Mouse (Mus musculus): ENCODE data around the gene Gm42878. TPM values are rescaled to one million over a fixed set of nuclear protein-coding genes. Genes with fewer than 3 reads are reported as not detected.

Gene Gm42878
- polyA plus RNA-seq, 1 experiment from 2014 or later = not detected

DNA sequence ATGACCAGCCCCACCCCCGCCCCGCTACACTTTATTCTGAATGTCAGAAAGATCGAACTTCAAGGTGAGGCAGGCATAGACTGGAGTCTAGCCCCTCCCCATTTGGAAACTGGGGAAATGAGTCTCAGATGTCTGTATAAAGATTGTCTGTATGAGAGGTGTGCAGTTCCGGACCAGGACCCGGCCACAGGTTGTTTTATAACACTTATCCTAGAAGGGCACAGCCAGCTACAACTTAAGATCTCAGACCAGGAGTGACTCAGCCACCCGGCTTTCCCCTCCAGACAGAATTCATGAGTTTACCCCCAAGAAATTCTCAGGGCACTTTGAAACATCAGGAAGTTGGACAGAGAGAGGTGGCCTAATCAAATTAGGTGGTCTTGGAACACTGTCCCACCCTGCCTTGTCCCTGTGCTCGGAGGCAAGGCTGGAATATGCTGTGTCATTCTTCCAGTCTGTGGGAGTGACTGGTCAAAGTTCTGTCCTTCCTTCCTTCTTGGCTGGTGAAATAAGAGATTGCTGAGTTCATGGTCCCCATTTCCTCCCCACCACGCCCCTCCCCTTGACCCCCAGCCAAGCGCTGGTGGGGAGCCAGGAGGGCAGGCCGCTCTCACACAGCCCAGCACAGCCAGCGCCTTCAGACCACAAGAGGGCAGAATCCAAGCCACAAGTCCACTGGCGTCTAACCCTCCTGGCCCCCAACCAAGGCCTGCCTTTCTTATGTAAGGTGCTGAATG, 38.7 kb upstream of the Gm42878 start:
- Histone ChIP-seq H3K4me3 (no peak overlapping the region), H3K27ac (replicated peaks) (no peak overlapping the region), H3K9me3 (no peaks in the 10 kb centered on the region), H3K27me3 (no peaks in the 10 kb centered on the region), H3K36me3 (peaks cover 19% of the 10 kb centered on the region), H3K4me1 (replicated peaks) (peaks cover 6% of the 10 kb centered on the region; the same call in 1 of the 2 replicates), H3K9ac (no peak overlapping the region), H3K4me2 (no peak overlapping the region)
- 62% methylated on average over 12 of the region's 12 CpGs for WGBS
- peak; percentile 59 for ATAC-seq (ENCODE audit: low read depth)

DNA sequence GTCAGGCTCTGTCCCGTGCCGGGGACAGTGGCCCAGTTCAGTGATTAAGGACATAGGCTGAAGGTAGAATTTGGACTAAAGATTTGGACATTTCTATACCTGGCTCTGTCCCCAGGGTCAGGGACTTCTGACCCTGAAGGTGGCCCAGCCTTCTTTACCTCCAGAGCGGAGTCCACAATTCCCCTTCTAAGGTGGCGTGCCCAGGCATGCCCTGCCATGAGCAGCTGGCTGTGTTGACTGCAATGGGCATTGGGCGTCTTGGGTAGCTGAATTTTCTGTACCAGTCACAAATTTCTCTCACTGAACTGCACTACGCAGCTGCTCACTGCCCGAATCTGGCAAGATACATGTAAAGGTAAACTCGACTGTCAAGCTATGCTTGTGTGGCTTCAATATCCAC, 36.7 kb upstream of the Gm42878 start:
- no peaks in the 10 kb centered on the region for H3K27me3 ChIP-seq
- WGBS = 92% methylated on average over 8 of the region's 8 CpGs
- peaks cover 6% of the 10 kb centered on the region; the same call in 1 of the 2 replicates for H3K4me1 ChIP-seq (replicated peaks)
- no peaks in the 10 kb centered on the region for H3K9me3 ChIP-seq
- no peak overlapping the region for H3K27ac ChIP-seq (replicated peaks)
- H3K9ac ChIP-seq = no peak overlapping the region
- no peak overlapping the region for H3K4me3 ChIP-seq
- no peak for ATAC-seq (ENCODE audit: low read depth)
- H3K36me3 ChIP-seq = peaks cover 34% of the 10 kb centered on the region
- no peak overlapping the region for H3K4me2 ChIP-seq

DNA sequence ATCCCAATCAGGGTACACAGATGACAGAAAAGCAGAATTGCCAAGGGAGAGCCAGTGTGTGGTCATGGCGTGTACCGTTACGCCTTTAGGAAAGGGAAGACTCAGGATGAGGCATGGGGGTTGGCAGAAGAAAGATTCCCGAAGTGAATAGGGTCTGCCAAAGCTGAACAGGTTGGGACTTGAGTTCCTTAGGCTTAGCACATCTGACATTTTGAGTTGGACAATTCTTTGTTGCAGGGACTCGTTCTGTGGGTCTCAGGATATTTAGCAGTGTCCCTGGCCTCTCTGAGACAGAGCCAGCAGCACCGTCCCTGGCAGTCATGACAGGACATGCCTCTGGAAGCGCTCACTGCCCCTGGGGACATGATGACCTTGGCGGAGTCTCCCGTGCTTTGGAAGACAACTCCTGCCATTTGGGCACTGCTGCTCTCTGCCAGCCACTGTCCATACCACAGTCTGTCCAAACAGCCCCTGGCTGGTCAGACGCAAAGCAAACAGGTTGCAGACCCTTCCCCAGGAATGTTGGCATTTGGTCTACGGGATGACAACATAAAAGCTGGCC, 31.7 kb upstream of the Gm42878 start:
- no peak overlapping the region for H3K4me3 ChIP-seq
- H3K27ac ChIP-seq (replicated peaks) = no peak overlapping the region
- no peak overlapping the region for H3K9ac ChIP-seq
- WGBS = 89% methylated on average over 11 of the region's 11 CpGs
- no peak overlapping the region for H3K4me2 ChIP-seq
- no peaks in the 10 kb centered on the region for H3K9me3 ChIP-seq
- H3K36me3 ChIP-seq = peaks cover 66% of the 10 kb centered on the region
- no peaks in the 10 kb centered on the region for H3K27me3 ChIP-seq
- ATAC-seq (ENCODE audit: low read depth) = no peak
- H3K4me1 ChIP-seq (replicated peaks) = no peaks in the 10 kb centered on the region

DNA sequence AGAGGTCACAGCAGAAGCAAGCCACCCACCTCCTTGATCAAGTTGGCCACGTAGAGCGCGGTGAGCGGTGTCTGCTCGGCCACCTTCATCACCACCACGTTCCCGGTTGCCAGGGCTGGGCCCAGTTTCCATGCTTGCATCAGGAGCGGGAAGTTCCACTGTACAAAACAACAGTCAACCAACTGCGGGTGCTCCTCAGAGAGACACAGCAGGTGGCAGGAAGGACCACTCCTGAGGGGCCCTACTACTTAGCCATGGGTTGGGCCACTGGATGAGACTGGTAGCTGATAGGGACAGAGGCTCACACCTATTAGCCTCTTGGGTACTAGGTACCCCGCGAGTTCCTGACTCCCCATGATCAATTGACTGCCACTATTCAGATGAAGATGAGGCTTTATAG, 30.6 kb upstream of the Gm42878 start:
- H3K9ac ChIP-seq = no peak overlapping the region
- no peak for ATAC-seq (ENCODE audit: low read depth)
- 94% methylated on average over 11 of the region's 11 CpGs for WGBS

GRCm38 (mm10) chr5:121574145-121574544, 28.9 kb upstream of the Gm42878 start:
- no peaks in the 10 kb centered on the region for H3K4me1 ChIP-seq (replicated peaks)
- H3K36me3 ChIP-seq = peaks cover 67% of the 10 kb centered on the region
- H3K9me3 ChIP-seq = no peaks in the 10 kb centered on the region
- H3K4me2 ChIP-seq = no peak overlapping the region
- H3K9ac ChIP-seq = no peak overlapping the region
- no peaks in the 10 kb centered on the region for H3K27me3 ChIP-seq
- ATAC-seq (ENCODE audit: low read depth) = no peak
- no peak overlapping the region for H3K27ac ChIP-seq (replicated peaks)
- WGBS = 91% methylated on average over 13 of the region's 13 CpGs
- H3K4me3 ChIP-seq = no peak overlapping the region

More for the DNA sequence above, 30.6 kb upstream of the Gm42878 start:
- Histone ChIP-seq H3K4me1 (replicated peaks) (no peaks in the 10 kb centered on the region), H3K36me3 (peaks cover 78% of the 10 kb centered on the region), H3K27ac (replicated peaks) (no peak overlapping the region), H3K4me3 (no peak overlapping the region), H3K4me2 (no peak overlapping the region), H3K27me3 (no peaks in the 10 kb centered on the region), H3K9me3 (no peaks in the 10 kb centered on the region)

DNA sequence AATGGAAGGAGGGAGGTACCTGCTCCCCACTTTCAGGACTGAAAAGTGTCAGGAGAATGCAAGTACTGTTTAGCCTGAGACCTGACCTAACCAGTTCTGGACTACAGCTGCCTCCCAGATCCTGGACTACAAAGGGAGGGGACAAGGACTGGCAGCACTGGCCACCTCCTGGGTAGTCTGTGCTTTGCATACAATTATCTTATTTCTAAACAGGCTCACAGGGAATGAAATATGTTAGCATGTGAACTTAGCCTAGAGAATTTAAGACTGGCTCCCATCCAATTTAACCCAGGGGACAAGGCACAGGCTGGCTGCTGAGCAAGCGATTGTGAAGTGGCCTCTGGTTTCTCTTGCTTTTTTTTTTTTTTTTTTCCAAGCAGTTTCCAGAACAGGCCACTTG, 25.5 kb upstream of the Gm42878 start:
- no peak overlapping the region for H3K4me3 ChIP-seq
- H3K27me3 ChIP-seq = no peaks in the 10 kb centered on the region
- H3K9me3 ChIP-seq = no peaks in the 10 kb centered on the region
- H3K27ac ChIP-seq (replicated peaks) = no peak overlapping the region
- H3K4me1 ChIP-seq (replicated peaks) = no peaks in the 10 kb centered on the region
- ATAC-seq (ENCODE audit: low read depth) = no peak
- WGBS = 76% methylated on average over 1 of the region's 1 CpGs
- H3K9ac ChIP-seq = no peak overlapping the region
- no peak overlapping the region for H3K4me2 ChIP-seq
- H3K36me3 ChIP-seq = peaks cover 47% of the 10 kb centered on the region

- Histone ChIP-seq H3K27ac (replicated peaks) (no peak overlapping the region), H3K27me3 (no peaks in the 10 kb centered on the region), H3K36me3 (peaks cover 40% of the 10 kb centered on the region), H3K4me2 (no peak overlapping the region), H3K9ac (no peak overlapping the region), H3K4me1 (replicated peaks) (no peaks in the 10 kb centered on the region), H3K9me3 (no peaks in the 10 kb centered on the region), H3K4me3 (no peak overlapping the region)
- WGBS = 83% methylated on average over 9 of the region's 9 CpGs
- ATAC-seq (ENCODE audit: low read depth) = no peak
These were observed 24.7 kb upstream of the Gm42878 start for GRCm38 (mm10) chr5:121569881-121570420.

- Histone ChIP-seq H3K9ac (no peak overlapping the region), H3K27ac (replicated peaks) (no peak overlapping the region), H3K9me3 (no peaks in the 10 kb centered on the region), H3K36me3 (peaks cover 15% of the 10 kb centered on the region; the same call in 1 of the 2 replicates), H3K4me3 (no peak overlapping the region), H3K27me3 (no peaks in the 10 kb centered on the region), H3K4me1 (replicated peaks) (no peaks in the 10 kb centered on the region), H3K4me2 (no peak overlapping the region)
- 92% methylated on average over 16 of the region's 16 CpGs for whole genome bisulfite sequencing
- no peak for ATAC-seq (ENCODE audit: low read depth)
These were observed 20.9 kb upstream of the Gm42878 start for GRCm38 (mm10) chr5:121566035-121566681.

- peaks cover 7% of the 10 kb centered on the region; the same call in 1 of the 2 replicates for H3K36me3 ChIP-seq
- no peaks in the 10 kb centered on the region for H3K4me1 ChIP-seq (replicated peaks)
- ATAC-seq (ENCODE audit: low read depth) = no peak
- no peaks in the 10 kb centered on the region for H3K27me3 ChIP-seq
- H3K4me2 ChIP-seq = peak overlapping the region; percentile 34; the same call in 1 of the 2 replicates
- WGBS = 13% methylated on average over 11 of the region's 11 CpGs
- no peak overlapping the region for H3K4me3 ChIP-seq
- no peak overlapping the region for H3K9ac ChIP-seq
- no peaks in the 10 kb centered on the region for H3K9me3 ChIP-seq
- H3K27ac ChIP-seq (replicated peaks) = no peak overlapping the region
These were observed 19.2 kb upstream of the Gm42878 start for GRCm38 (mm10) chr5:121564468-121564895.

DNA sequence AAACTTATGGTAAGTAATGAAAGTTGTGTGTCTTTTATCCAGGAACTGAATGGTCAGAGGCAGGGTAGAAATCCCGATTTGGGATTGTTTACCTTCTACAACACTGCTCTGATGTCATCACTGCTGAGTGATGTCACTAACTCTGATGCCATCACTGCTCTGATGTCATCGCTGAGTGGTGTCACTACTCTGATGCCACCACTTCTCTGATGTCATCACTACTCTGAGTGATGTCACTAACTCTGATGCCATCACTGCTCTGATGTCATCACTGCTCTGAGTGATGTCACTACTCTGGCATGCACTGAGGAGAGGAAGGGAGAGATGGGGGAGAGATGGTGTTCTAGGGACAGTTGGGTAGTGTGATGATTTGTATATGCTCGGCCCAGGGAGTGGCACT, 17.2 kb upstream of the Gm42878 start:
- ATAC-seq (ENCODE audit: low read depth) = no peak

GRCm38 (mm10) chr5:121549196-121549595, 3.9 kb upstream of the Gm42878 start:
- no peak overlapping the region for H3K4me3 ChIP-seq
- no peak overlapping the region for H3K9ac ChIP-seq
- no peak overlapping the region for H3K4me2 ChIP-seq
- no peaks in the 10 kb centered on the region for H3K27me3 ChIP-seq
- no peak for ATAC-seq (ENCODE audit: low read depth)
- no peaks in the 10 kb centered on the region for H3K9me3 ChIP-seq
- H3K4me1 ChIP-seq (replicated peaks) = peaks cover 13% of the 10 kb centered on the region
- no peak overlapping the region for H3K27ac ChIP-seq (replicated peaks)
- WGBS = 86% methylated on average over 7 of the region's 7 CpGs
- H3K36me3 ChIP-seq = no peaks in the 10 kb centered on the region

More for the DNA sequence above, 17.2 kb upstream of the Gm42878 start:
- H3K27me3 ChIP-seq = no peaks in the 10 kb centered on the region
- WGBS = 88% methylated on average over 3 of the region's 3 CpGs
- H3K4me2 ChIP-seq = no peak overlapping the region
- H3K4me3 ChIP-seq = no peak overlapping the region
- H3K27ac ChIP-seq (replicated peaks) = no peak overlapping the region
- H3K9me3 ChIP-seq = no peaks in the 10 kb centered on the region
- H3K9ac ChIP-seq = no peak overlapping the region
- H3K4me1 ChIP-seq (replicated peaks) = no peaks in the 10 kb centered on the region
- H3K36me3 ChIP-seq = no peaks in the 10 kb centered on the region; the same call in 1 of the 2 replicates

DNA sequence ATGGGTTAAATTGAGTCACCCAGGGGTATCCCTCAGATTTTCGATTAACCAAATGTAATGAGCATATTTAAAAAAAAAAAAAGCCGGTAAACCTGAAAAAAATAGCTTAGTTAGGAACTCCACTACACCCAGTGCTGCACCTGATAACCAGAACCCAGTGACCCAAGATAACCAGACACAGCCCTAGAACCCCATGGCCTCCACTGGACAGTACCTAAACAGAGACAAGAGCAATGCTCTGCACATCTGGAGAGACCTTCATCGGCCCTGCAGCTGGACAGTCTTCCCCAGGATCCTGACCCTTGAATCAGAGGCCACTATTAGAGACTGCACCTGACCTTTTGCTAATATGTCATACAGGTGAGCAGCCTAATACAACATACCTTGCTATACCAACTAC, 1.8 kb upstream of the Gm42878 start:
- Histone ChIP-seq H3K9me3 (no peaks in the 10 kb centered on the region), H3K4me1 (replicated peaks) (peaks cover 34% of the 10 kb centered on the region), H3K4me2 (no peak overlapping the region), H3K9ac (no peak overlapping the region), H3K4me3 (no peak overlapping the region), H3K36me3 (no peaks in the 10 kb centered on the region), H3K27ac (replicated peaks) (no peak overlapping the region), H3K27me3 (no peaks in the 10 kb centered on the region)
- ATAC-seq (ENCODE audit: low read depth) = no peak
- WGBS = 92% methylated on average over 3 of the region's 3 CpGs
